Mouse (Mus musculus): Measurements from ENCODE around the gene Dnajb3. TPM values are rescaled to one million over a fixed set of nuclear protein-coding genes. Genes with fewer than 3 reads are reported as not detected.
A peak's percentile ranks its signal among the peaks of the same experiment; 100 is the strongest.
"Not testable (repeated sequence)": the region's sequence is repeated elsewhere in the genome, so short reads cannot be mapped to it uniquely, and the experiment has no call there.

The Dnajb3 gene
- total RNA-seq, 2 experiments from 2014 or later: 3.2 to 5.4 TPM

DNA sequence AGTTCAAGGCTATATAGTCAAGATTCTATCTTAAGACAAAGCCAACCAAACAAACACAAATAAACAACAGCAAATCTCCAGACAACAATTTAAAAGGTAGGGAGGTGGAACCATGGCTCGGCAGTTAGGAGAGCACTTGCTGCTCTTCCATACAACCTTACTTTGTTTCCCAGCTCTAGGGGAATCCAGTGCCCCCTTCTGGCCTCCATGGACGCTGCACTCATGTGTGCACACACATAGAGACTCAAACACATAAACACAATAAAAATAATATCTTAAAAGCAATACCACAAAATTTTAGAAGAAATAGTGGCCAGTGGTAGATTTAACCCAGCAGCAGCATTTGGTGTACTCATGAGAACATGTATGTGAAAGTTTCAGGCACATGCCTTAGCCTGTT is 11.6 kb upstream of the Dnajb3 start:
- no peak for DNase-seq (ENCODE audit: low spot score in 2 of 2)

DNA sequence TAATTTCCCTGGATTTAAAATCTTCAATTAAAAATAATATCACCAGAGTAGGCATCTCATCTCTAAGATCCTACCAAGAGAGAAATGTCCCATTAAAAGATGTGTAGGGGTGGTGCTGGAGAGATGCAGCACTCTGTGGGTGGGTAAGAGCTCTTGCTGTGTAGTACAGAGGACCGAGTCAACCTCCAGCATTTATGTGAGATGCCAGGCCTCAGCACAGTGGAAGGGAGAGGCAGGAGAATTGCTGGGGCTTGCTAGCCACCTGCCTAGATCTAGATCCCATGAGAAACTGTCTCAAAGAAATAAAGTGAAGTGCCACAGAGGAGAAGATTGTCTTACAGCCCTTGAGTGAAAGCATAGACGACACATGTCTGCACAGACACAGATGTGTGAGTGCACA is 11.0 kb upstream of the Dnajb3 start:
- no peak for DNase-seq (ENCODE audit: low spot score in 2 of 2)

GRCm38 (mm10) chr1:88215466-88216380 is 10.1 kb upstream of the Dnajb3 start:
- DNase-seq (ENCODE audit: low spot score in 2 of 2): no peak

DNA sequence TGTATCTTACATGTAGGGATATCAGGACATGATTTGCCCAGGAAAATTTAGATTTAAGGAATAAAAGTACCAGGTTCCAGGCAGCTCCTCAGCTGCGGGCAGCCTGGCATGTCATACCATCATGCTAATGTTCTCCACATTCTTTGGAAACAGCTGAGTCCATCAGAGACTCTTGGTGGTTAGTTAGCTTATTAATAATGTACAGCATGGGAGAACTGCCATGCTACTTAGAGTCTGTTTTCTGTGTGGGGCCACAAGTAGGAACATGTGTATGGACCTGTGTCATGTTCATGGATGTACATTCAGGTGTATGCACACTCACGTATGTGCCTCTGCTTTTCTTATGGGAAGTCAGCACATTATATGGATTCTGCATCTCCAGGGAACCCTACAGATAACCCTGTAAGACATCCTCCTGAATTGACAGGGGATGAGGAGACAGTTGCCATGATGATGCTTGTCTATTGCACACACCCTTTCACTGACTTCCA is 8.9 kb upstream of the Dnajb3 start:
- no peak for DNase-seq (ENCODE audit: low spot score in 2 of 2)

DNA sequence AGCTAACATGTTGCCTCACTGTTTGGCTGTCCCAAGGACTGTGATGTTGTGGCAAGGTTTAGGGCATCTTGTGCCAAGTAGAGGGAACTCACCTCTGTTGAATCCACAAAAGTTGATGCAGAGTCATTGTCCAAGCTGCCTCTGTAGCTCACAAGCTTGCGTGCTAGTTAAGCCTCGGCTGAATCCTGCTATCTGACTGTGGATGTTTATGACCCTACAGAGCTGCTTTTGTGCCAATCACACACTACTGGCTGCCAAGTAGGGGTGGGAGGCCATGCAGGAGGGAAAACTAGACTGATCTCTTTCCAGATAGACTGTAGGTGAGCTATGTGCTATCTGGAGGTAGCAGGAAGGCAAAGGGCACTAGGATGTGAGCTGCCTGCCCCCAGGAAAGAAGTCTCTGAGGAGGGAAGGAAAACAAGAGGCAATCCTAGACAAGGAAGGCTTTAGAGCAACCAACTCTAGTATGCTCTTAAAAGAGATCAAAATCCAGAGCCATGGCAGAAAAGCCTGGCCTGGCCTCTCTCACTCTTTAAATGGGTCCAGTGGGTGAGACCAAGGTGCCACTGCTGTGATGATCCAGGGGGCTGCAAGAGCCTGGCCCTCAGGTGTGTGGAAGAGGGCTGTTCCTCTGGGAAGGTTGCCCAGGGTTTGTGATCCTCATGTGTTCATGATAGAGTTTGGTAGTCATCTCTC is 8.3 kb upstream of the Dnajb3 start:
- DNase-seq (ENCODE audit: low spot score in 2 of 2): no peak

DNA sequence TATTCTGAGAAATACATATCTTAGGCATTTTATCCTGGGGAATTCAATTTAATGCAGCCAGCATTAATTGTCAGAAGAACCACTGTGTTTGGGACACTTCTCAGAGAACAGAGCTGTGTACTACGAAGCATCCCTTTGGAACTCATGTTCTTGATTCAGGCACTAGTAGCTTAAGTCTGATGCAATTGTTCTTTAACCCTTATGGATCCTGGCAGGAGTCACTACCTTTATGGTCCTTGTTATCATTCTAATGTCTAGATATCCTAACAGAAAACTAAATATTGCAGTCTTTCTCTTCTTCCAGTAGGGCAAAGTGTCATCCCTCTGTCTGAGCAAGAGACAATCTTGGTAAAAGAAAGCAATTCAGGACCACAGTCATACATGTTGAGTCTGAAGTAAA is 7.5 kb upstream of the Dnajb3 start:
- no peak for DNase-seq (ENCODE audit: low spot score in 2 of 2)

- no peak for DNase-seq (ENCODE audit: low spot score in 2 of 2)
Observed at GRCm38 (mm10) chr1:88212341-88213045, 6.9 kb upstream of the Dnajb3 start.

DNA sequence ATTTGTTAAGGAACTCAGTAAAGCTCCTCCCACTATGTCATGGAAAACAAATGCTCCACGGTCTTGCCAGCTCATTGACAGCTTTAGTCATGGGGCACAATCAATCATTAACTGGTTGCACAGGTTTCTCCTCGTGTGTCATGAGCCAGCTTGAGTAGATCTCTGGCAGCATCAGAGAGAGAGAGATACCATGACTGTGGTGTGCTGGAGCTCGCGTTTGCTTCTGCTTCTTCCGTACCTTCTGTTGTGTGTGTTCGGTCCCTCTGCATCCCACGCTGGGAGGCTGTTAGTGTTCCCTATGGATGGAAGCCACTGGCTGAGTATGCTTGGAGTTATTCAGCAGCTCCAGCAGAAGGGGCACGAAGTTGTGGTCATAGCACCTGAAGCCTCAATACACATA is 6.2 kb upstream of the Dnajb3 start, which contains the start of gene Ugt1a1:
Ugt1a1 (plus strand) TSS at position 148 of the 400 bp plus-strand sequence.
- peak in 1 of 2 experiments; percentile 17 for DNase-seq (ENCODE audit: low spot score in 2 of 2)

DNA sequence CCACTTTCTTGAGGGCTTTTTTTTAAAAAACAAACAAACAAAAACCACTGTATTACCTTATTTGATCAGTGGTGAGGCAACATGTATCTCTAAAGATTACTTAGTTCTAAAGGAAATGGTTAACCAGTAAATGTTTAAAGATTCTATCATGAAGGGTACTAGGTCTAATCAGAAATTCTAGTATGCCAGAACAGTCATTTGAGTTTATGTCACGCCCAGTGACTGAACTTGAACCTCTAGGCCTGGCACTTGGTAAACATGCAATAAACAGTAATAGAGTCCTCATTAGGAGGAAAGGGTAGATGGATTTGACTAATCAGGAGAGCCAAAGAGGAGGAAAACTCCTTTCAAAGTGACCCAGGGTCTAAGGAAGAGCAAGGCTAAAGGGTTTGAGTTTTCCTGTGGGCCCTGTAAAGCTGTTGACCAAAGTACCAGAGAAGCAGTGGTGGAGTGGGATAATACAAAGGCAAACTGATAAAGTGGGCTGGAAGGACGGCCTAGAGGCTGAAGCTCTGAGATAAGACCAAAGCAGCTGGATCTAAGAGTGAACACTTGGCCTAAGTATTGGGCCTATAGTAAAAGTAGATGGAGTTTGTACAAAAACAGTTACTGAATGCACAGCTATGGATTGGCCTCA is 1.4 kb upstream of the Dnajb3 start:
- DNase-seq (ENCODE audit: low spot score in 2 of 2): no peak

GRCm38 (mm10) chr1:88200456-88200855 is 5.1 kb downstream of the Dnajb3 start, which contains the start of gene Ugt1a2:
TSS of gene Ugt1a2 (plus strand) at chr1:88200601.
- no peak for DNase-seq (ENCODE audit: low spot score in 2 of 2)

- peak; percentile 47 to 49 for DNase-seq (ENCODE audit: low spot score in 2 of 2)
Observed at GRCm38 (mm10) chr1:88199996-88200395, 5.6 kb downstream of the Dnajb3 start.

- DNase-seq (ENCODE audit: low spot score in 2 of 2): no peak
Observed at GRCm38 (mm10) chr1:88197443-88197842, 8.1 kb downstream of the Dnajb3 start.

DNA sequence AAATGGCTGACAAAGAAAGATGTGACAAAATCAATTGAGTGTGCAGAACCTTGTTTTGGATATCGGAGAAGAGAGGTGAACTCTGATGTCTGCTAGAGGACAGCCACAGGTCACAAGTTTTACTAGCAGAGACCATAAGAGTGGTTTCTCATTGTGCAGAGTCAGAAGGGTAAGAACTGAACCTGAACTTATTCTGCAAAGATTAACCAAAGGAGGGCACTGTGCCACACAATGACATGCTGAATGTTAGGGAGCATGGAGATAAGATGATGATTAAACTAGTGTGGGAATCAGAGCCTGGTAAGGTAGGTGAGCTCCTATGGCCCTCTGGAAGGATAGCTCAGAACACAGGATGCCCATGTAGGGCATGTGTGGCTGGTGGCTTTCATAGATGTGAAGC is 9.9 kb downstream of the Dnajb3 start:
- DNase-seq (ENCODE audit: low spot score in 2 of 2): no peak

GRCm38 (mm10) chr1:88192136-88192535 is 13.4 kb downstream of the Dnajb3 start:
- no peak for DNase-seq (ENCODE audit: low spot score in 2 of 2)

DNA sequence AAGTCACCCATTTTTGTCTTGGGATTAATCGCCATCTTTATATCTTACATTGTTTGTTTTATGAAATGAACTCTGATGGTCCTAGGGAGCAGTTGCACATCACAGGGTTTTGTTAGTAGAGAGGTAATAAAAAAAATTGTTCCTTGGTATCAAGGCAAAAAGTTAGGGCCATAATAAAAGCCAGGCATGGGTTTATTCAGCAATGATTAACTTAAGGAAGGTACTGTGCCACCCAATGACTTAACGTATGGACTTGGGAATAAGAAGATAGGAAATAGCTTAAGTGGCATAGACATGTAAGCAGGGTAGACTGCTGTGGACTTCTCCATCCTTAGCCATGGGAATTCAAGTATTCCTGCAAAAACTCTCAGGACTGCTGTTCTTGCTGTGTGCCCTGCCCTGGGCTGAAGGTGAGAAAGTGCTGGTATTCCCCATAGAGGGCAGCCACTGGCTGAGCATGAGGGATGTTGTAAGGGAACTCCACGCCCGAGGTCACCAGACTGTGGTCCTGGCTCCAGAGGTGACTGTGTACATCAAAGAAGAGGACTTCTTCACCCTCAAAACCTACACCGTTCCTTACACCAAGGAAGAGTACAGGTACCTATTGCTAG is 19.2 kb downstream of the Dnajb3 start:
- DNase-seq (ENCODE audit: low spot score in 2 of 2): no peak

- no peak for DNase-seq (ENCODE audit: low spot score in 2 of 2)
Observed at GRCm38 (mm10) chr1:88179657-88180056, 25.9 kb downstream of the Dnajb3 start.

- not testable (repeated sequence) for DNase-seq (ENCODE audit: low spot score in 2 of 2)
Observed at GRCm38 (mm10) chr1:88172190-88172589, 33.4 kb downstream of the Dnajb3 start.

GRCm38 (mm10) chr1:88165711-88166110 is 39.9 kb downstream of the Dnajb3 start, which contains the start of gene Ugt1a5:
TSS of gene Ugt1a5 (plus strand) at chr1:88166012.
- DNase-seq (ENCODE audit: low spot score in 2 of 2): no peak

DNA sequence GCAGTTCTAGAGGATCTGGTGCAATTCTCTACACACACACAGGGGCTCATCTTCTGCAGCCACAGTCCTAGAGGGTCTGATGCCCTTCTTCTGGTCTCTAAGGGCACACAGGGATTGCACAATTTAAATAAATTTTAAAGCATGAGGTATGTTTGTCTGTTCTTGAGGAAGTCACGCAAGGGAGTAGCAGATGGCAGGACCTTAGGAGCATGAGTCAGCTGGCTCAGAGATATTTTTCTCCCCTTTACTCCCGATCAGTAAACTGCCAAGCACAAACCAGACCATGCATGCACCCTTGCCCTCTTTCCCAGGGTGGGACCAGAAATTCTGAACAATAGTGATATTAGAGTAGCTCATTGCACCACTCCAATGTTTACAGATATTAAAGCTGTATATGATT is 47.2 kb downstream of the Dnajb3 start:
- no peak for DNase-seq (ENCODE audit: low spot score in 2 of 2)

Measured in layer of hippocampus, postnatal 10 days (tissue).